Mouse (Mus musculus) erythroblast, embryonic 14.5 days (primary cell): Measurements from ENCODE around the gene Amn. TPM values are rescaled to one million over a fixed set of nuclear protein-coding genes. Genes with fewer than 3 reads are reported as not detected.

ENCODE experiments used
- H3K27me3 ChIP-seq: 2 replicates; pipeline ENCODE4 v1.6.1; 2012; ENCODE audit warnings: inconsistent platforms; ENCODE audit not compliant: control insufficient read depth
- H3K36me3 ChIP-seq: 2 replicates; pipeline ENCODE4 v1.6.1; 2012; ENCODE audit warnings: mild to moderate bottlenecking, inconsistent platforms; ENCODE audit not compliant: control insufficient read depth
- H3K4me1 ChIP-seq: 2 replicates; pipeline ENCODE4 v1.6.1; 2012; ENCODE audit warnings: inconsistent platforms; ENCODE audit not compliant: control insufficient read depth
- H3K4me3 ChIP-seq: replicated peaks from 2 replicates; pipeline ENCODE3; 2012; ENCODE audit warnings: moderate library complexity, mild to moderate bottlenecking, inconsistent platforms
- H3K9me3 ChIP-seq: 2 replicates; pipeline ENCODE4 v1.6.1; 2012; ENCODE audit warnings: low read length, inconsistent platforms, mixed read lengths; ENCODE audit not compliant: control insufficient read depth
- GATA1 ChIP-seq: IDR thresholded peaks from 2 replicates; pipeline ENCODE4 v1.6.1; 2012; ENCODE audit warnings: low read length, inconsistent platforms, mixed read lengths
- TAL1 ChIP-seq: IDR thresholded peaks from 3 replicates; pipeline ENCODE4 v1.6.1; 2012; ENCODE audit warnings: low read length, inconsistent platforms, mixed read lengths
- polyA plus RNA-seq: library from polyadenylated mRNA; stranded (reverse); fragments of >175 nt; gene quantifications from 2 replicates; pipeline ENCODE4 v1.2.3, GENCODE M21; 2012

The Amn gene
- polyA plus RNA-seq, 1 experiment: 0.05 TPM

DNA sequence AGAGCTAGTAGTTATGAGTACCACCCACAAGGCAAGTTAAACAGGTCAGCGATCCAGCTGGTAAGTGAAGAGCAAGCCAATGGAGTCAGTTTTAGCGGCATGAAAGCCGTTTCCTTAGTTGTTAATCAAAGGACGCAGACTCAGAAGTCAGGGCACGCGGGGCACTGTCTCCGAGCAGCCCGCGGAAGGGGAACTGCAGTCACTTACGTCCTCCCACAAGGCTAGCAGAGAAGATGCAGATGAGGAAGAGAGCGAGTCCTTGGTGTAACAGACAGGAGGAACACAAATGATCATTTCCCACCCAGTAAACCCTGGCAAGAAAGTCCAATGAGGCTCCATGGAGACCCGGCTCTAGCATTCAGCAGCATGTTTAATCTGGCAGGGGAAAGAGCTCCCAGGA lies 38.4 kb downstream of the Amn start:
- Histone ChIP-seq H3K36me3 (peaks cover 53% of the 10 kb centered on the region), H3K4me3 (no peak overlapping the region), H3K27me3 (no peaks in the 10 kb centered on the region), H3K9me3 (no peaks in the 10 kb centered on the region), H3K4me1 (peaks cover 13% of the 10 kb centered on the region)
- TF ChIP-seq GATA1: no peak

GRCm38 (mm10) chr12:111309931-111310330 lies 39.0 kb downstream of the Amn start:
- Histone ChIP-seq H3K9me3 (no peaks in the 10 kb centered on the region), H3K36me3 (peaks cover 50% of the 10 kb centered on the region), H3K4me3 (no peak overlapping the region), H3K27me3 (no peaks in the 10 kb centered on the region), H3K4me1 (peaks cover 13% of the 10 kb centered on the region)
- TF ChIP-seq TAL1 (no peak), GATA1 (no peak)

- no peaks in the 10 kb centered on the region for H3K27me3 ChIP-seq
- no peak for TF ChIP-seq GATA1
- TF ChIP-seq TAL1: no peak
- peaks cover 13% of the 10 kb centered on the region for H3K4me1 ChIP-seq
- no peaks in the 10 kb centered on the region for H3K9me3 ChIP-seq
- H3K36me3 ChIP-seq: peaks cover 43% of the 10 kb centered on the region
- H3K4me3 ChIP-seq: no peak overlapping the region
Observed at GRCm38 (mm10) chr12:111311775-111312174, 40.9 kb downstream of the Amn start.

- no peak for TF ChIP-seq GATA1
- TF ChIP-seq TAL1: no peak
- Histone ChIP-seq H3K9me3 (no peaks in the 10 kb centered on the region), H3K4me1 (peaks cover 13% of the 10 kb centered on the region), H3K36me3 (peaks cover 56% of the 10 kb centered on the region), H3K27me3 (no peaks in the 10 kb centered on the region), H3K4me3 (no peak overlapping the region)
Observed at GRCm38 (mm10) chr12:111314273-111314672, 43.4 kb downstream of the Amn start.

DNA sequence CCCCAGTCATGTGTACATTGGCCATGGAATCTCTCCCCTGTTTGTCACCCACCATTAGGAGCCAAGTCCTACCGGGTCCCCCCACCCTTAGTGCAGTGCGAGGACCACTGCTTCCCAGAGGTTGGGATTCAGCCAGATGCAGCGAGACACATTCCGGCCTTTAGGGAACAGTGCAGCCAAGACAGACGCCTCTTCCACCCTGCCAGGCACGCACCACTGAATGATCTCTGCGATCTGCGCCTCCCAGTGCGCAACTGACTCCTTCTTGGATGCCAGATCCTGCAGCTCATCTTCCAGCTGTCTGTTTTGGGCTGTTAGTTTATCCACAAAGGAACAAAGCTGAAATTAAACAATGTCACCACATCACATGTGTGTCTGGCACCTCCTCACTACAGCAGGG lies 46.8 kb downstream of the Amn start:
- Histone ChIP-seq H3K4me1 (no peaks in the 10 kb centered on the region), H3K36me3 (peaks cover 60% of the 10 kb centered on the region), H3K9me3 (no peaks in the 10 kb centered on the region), H3K4me3 (no peak overlapping the region), H3K27me3 (no peaks in the 10 kb centered on the region)
- TF ChIP-seq TAL1: no peak; the same call in 2 of the 3 replicates
- TF ChIP-seq GATA1: no peak

DNA sequence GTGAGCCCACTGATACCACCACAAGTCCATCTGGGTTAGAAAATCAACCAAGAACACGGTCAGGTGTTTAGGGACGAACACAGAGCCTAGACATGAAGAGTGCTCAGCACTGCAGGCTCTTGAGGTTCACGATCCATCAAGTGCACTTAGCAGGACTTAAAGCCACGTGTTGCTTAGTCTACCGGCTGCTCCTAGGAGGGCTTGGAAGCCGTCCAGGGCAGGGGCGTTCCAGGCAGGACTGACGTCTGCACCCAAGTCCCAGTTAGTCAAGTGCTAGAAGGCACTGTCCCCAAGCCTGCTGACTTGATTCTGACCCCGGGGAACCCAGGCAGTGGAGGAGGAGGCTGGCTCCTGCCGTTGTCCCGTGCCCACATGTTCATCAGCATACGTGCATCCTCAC lies 49.7 kb downstream of the Amn start:
- TF ChIP-seq TAL1 (no peak), GATA1 (no peak)
- no peaks in the 10 kb centered on the region for H3K4me1 ChIP-seq
- H3K4me3 ChIP-seq: no peak overlapping the region
- no peaks in the 10 kb centered on the region for H3K9me3 ChIP-seq
- no peaks in the 10 kb centered on the region for H3K27me3 ChIP-seq
- peaks cover 58% of the 10 kb centered on the region for H3K36me3 ChIP-seq

DNA sequence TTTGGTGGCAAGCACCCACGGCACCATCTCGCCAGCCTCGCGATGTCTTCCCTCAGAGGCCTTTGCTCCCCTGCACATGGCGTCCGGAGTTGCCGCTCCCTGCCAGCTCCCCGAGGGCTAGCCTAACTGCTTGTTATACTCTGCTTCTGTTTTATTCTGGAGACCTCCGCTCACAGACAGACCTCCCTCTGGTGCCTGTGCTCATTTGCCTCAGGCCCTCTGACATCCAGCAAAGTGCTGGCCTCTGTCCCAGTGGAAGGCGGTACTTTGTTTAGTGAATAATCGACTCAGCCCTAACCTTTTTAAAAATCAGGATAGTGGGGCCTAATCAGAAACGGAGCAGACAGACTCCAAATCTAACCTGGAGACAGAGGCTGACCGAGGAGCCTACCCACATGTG lies 50.9 kb downstream of the Amn start:
- Histone ChIP-seq H3K4me1 (no peaks in the 10 kb centered on the region), H3K27me3 (no peaks in the 10 kb centered on the region), H3K4me3 (no peak overlapping the region), H3K9me3 (no peaks in the 10 kb centered on the region), H3K36me3 (peaks cover 59% of the 10 kb centered on the region)
- TF ChIP-seq TAL1 (no peak), GATA1 (no peak)

DNA sequence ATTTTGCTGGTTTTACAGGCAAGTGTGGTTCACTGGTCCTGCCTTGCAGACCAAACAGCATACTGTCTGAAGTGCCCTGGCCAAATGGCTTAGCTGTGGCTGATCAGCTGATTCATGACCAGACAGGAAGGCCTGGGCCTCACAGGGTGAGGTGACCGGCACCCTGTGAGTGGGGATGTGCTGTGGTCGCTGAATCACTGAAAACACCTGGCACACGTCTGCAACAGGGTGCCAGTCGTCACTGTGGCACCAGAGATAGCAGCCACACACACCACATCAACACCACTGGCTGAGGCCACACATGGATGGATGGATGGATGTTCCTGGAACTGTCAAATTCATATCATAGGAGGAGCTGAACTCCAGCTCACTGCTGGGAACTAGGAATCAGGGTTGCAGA lies 52.5 kb downstream of the Amn start:
- Histone ChIP-seq H3K9me3 (no peaks in the 10 kb centered on the region), H3K4me3 (no peak overlapping the region), H3K4me1 (no peaks in the 10 kb centered on the region), H3K27me3 (no peaks in the 10 kb centered on the region), H3K36me3 (peaks cover 55% of the 10 kb centered on the region)
- no peak for TF ChIP-seq TAL1
- TF ChIP-seq GATA1: no peak

- Histone ChIP-seq H3K9me3 (no peaks in the 10 kb centered on the region), H3K27me3 (no peaks in the 10 kb centered on the region), H3K4me1 (no peaks in the 10 kb centered on the region), H3K36me3 (peaks cover 50% of the 10 kb centered on the region), H3K4me3 (no peak overlapping the region)
- TF ChIP-seq TAL1: no peak
- TF ChIP-seq GATA1: no peak
Observed at GRCm38 (mm10) chr12:111324536-111324935, 53.6 kb downstream of the Amn start.

DNA sequence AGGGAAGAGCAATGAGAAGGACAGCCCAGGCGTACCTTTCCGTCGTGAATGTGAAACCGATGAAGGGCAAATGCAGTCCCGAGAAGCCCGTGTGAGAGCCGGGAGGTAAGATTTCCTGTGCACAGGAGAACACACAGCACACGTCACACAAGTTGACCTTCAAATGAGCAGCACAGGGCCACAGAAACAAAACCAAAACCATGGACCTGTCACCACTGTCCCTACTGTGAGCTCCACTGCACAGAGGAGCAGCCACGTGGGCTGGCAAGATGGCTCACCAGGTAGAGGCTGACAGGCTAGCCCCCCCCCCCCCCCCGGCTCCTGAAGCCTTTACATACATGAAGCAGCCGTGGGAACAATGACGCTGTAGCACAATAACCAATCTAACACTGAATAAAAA lies 54.1 kb downstream of the Amn start:
- H3K36me3 ChIP-seq: peaks cover 47% of the 10 kb centered on the region
- H3K4me3 ChIP-seq: no peak overlapping the region
- TF ChIP-seq TAL1 (no peak), GATA1 (no peak)
- H3K9me3 ChIP-seq: no peaks in the 10 kb centered on the region
- no peaks in the 10 kb centered on the region for H3K27me3 ChIP-seq
- H3K4me1 ChIP-seq: no peaks in the 10 kb centered on the region
